Mouse (Mus musculus) gastrocnemius, postnatal 14 days (tissue): ENCODE results near the gene Abraxas2. TPM values are rescaled to one million over a fixed set of nuclear protein-coding genes. Genes with fewer than 3 reads are reported as not detected.

Experiments used
- total RNA-seq, 2 experiments: library from RNA; stranded (reverse); gene quantifications; 2 replicates each; pipeline ENCODE4 v1.2.3; 2021

Abraxas2 gene
- total RNA-seq, 2 experiments from 2014 or later = 18.3 to 20.2 TPM

Other genes with a start within 250 kb of the Abraxas2 start
- 10 to 100 TPM; 10.5 to 12.9 TPM for gene Lhpp, start 248.6 kb upstream of the Abraxas2 start, total RNA-seq
- 10 to 100 TPM; 19.5 to 24.1 TPM for gene Fam53b, start 45.3 kb upstream of the Abraxas2 start, total RNA-seq
- gene Eef1akmt2, start 6.6 kb upstream of the Abraxas2 start, total RNA-seq = 1 to 10 TPM; 7.5 to 7.8 TPM
- 10 to 100 TPM; 29.7 to 37.1 TPM for gene Zranb1, start 71.9 kb downstream of the Abraxas2 start, total RNA-seq